Mouse (Mus musculus) skeletal muscle tissue, adult 2 months (tissue): ENCODE measurements around the gene Olfr31.

Source experiments
- DNase-seq: peaks from one replicate; pipeline ENCODE4 v3.0.0-alpha.2; 2012; ENCODE audit warnings: low read depth, low spot score

Gene Olfr31

DNA sequence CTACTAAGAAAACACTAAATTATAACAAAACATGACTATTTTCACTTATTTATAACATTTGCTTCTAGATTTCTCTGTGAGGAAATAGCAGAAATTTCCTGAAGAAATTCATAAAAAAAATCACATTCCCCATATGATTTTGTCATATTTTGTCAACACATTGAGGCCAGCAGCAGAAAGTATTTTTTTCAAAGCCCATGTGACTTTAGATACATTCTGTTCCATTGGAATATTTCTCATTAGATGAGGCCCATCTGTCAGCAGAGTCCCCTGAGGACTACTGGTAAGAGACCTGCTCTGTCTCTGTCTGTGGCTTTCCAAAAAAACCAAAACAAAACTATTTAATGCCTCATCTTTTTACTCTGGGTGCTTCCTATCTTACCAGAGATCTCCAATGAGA is at the start of gene Olfr31:
TSS of gene Olfr31 (plus strand) at position 301 of the 400 bp plus-strand sequence.
- no peak for DNase-seq

DNA sequence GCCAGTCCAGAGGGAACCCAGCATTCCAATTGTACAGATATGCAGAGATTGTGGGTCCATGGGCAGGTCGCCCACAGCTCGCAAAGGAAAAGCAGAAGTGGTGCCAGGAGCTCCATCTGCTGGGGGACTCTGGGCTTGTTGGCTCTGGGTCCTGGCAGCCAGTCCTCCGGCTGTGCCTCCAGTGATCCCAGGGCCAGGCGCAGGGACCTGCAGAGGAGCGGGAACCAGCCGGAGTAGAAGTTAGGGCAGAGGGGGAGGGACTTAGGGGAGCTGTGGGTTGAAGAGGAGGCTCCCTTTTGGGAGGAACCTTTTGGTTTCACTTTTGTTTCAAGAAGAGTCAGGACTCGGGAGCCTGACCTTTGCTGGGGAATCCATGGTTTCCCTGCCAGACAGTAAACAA is 28.2 kb upstream of the Olfr31 start:
- DNase-seq: peak; percentile 49

DNA sequence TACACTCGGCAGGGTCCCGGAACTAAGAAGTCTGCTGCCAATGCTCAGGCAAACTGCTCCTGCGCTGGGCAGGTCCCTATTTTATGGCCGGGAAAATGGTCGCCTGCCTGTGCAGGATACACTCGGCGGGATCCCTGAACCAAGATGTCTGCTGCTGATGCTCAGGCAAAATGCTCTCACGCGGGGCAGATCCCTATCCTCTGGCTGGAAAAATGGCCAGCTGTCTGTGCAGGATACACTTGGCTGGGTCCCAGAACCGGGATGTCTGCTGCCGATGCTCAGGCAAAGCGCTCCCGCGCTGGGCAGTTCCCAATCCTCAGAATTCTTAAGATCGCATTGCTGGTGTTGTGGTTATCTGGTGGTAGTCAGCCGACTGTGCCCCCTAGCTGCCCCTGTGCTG is 13.7 kb upstream of the Olfr31 start:
- DNase-seq: no peak

DNA sequence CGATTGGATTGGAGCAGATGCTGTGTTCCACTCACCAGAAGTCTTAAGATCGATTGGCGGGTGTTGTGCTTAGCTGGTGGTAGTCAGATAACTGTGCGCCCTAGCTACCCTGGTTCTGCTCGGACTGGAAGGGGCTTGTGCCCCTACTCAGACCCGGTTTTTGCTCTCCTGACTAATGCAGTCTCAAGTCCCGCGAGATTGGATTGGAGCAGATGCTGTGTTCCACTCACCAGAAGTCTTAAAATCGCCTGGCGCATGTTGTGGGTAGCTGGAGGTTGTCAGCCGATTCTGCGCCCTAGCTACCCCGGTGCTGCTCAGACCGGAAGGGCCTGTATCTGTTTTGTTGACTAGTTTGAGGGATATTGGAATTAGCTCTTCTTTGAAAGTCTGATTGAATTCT is 13.2 kb upstream of the Olfr31 start:
- no peak for DNase-seq

DNA sequence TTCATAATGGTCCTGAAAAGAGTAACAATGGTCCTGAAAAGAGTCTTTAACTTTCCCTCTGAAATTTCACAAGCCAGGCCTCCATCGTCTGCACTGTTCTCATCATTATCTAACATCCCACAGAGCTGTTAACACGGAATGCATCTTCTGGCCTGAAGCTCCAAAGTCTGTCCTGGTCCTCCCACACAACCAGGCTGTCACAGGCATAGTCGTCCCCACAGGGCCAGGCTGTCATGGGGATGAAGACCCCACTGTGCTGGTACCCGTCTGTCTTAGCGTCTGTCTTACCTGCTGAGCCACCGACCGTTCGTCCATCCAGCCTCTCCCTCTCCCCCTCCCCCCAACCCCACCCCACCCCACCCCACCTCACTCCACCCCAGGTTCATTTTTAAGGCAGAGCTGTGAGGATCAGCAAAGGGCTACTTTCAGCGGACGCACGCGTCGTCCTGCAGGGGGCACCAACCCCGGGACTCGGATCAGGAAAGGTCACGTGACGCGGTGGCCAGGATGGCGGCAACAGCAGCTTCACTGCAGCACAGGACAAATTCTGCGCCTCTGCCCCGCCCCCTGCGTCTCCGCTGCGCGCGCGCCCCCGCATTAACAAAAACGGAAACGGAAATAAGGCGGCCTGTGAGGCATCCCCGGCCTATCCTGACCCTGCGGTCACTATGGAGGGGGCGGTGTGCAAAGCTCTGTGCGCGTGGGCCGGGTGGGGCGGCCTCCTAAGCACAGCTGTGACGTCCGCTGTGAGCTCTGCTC is 22.7 kb downstream of the Olfr31 start:
- DNase-seq: peak; percentile 82

DNA sequence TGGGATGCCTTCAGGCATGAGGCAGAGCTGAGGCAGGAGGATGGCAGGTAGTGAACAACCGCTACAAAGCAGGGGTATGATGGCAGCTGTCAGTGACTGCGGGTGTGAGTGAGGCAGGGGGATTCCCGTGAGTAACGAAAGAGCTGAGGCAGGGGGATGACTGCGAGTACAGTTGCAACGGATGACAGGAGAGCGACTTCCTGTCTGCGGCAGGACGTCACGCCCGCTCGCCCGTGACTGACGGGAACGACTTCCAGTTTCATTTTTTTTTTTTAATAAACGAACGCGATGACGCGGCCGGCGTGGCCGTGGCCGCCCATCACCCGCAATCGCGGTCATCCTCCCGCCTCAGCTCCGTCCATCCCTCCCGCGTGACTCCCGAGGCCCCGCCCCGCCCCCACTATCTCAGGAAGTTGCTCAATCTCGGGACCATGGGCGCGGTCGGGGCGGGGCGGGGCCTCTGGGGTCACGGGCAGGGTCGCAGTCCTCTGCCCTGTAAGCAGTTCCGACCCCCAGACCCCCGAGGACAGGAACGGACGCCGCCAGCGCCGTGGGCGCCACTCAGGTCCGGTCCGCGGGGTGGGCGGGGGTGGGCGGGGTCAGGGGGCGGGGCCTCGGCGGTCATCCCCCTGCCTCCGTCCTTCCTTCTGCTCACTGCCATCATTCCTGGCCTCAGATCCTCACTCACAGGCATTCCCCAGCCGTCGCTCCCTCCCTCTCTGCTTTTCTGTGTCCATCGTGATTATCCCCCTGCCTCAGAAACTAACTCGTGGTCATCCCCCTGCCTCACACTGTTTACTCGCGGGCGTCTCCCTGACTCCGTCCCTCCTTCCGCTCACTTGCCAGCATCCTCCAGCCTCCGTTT is 23.6 kb downstream of the Olfr31 start, which contains the start of gene Il3ra:
TSS of gene Il3ra (plus strand) at position 328 of the 865 bp plus-strand sequence.
- peak; percentile 71 for DNase-seq

DNA sequence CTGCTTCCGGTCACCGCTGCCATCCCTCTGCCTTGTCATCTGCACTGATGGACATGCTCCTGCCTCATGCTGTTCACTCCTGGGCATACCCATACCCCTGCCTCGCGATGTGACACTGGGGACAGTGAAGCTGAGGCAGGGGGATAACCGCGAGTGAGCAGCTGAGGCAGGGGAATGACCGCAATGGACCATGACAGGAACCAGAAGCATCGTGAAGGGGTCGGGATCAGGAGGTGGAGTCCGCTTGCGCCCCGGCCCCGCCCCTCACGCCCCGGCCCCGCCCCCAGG is 24.1 kb downstream of the Olfr31 start:
- no peak for DNase-seq

DNA sequence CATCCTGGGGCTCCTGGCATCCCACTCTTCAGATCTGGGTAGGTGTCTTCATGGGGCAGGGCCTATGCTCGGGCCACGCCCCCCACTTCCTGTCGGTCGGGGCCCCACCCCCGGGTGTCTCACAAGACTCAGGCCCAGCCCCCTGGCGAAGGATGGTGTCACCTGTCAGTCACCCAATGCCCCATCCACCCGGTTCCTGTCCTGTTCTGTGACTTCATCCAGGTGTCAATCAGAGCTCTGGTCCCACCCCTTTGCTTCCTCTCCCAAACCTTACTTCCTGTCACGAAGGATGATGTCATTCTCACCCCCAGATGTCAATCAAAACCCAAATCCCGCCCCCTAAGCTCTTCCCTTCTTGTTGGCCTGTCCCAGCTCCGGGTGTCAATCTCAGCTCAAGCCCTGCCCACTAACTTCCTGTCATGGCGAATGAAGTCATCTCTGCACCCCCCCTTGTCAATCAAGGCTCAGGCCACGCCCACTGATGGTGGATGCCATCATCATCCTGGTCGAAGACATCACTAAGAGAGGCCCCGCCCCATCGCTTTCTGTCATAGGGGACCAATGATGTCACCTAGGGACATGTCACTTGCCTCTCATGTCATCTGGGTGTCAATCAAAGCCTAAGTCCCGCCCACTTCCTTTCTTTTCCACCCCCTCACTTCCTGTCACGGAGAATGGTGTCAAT is 24.7 kb downstream of the Olfr31 start:
- DNase-seq: no peak

DNA sequence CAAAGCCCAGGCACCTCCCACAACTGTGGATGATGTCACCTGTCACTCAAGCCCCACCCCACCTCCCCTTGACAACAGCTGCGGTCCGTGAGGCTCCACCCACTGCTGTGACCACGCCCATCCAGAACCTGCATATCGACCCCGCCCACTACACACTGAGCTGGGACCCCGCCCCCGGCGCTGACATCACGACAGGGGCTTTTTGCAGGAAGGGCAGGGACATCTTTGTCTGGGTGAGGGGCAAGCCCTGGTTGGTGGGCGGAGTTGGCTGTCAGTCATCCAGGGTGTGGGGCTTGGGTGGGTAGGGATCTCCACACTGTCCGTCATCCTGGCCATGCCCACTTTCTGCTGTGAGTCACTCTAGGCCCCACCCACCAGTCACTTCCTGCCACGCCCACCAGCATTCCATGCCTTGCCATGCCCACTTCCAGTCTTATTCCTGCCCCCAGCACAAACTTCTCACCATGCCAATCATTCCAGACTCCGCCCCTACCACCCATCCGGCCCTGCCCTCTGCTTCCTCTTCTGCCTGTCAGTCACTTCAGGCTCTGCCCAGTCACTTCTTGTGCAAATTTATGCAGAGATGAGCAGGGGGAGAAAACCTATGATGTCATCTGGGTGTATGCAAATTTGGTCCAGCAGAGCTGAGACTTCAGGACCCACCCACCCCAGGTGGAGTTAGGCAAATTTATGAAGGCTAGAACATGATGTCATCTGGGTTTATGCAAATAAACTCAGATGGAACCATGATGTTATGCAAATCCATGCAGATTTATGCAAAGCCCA is 25.4 kb downstream of the Olfr31 start:
- no peak for DNase-seq

DNA sequence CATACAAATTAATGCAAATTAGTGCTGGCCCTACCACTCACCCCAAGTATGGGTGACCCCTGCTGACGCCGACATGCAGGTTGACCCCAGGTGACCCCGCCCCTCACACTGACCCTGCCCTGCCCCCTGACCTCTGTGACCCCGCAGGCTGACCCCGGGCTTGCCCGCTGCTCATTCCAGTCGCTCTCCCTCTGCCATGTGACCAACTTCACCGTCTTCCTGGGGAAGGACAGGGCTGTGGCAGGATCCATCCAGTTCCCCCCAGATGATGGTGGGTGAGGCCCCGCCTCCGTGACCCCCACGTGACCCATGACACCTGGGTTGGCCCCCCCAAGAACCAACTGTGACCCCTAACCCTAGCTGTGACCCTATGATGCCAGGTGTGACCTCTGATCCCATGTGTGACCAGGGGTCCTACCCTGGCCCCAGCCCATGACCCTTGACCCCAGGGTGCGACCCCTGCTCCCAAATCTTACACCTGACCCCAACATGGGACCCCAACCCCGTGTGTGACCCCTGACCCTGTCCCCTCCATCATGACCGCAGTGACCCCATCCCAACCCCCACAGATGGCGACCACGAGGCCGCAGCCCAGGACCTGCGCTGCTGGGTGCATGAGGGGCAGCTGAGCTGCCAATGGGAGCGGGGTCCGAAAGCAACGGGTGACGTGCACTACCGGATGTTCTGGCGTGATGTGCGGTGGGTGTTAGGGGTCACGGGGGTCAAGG is 26.2 kb downstream of the Olfr31 start:
- DNase-seq: no peak

DNA sequence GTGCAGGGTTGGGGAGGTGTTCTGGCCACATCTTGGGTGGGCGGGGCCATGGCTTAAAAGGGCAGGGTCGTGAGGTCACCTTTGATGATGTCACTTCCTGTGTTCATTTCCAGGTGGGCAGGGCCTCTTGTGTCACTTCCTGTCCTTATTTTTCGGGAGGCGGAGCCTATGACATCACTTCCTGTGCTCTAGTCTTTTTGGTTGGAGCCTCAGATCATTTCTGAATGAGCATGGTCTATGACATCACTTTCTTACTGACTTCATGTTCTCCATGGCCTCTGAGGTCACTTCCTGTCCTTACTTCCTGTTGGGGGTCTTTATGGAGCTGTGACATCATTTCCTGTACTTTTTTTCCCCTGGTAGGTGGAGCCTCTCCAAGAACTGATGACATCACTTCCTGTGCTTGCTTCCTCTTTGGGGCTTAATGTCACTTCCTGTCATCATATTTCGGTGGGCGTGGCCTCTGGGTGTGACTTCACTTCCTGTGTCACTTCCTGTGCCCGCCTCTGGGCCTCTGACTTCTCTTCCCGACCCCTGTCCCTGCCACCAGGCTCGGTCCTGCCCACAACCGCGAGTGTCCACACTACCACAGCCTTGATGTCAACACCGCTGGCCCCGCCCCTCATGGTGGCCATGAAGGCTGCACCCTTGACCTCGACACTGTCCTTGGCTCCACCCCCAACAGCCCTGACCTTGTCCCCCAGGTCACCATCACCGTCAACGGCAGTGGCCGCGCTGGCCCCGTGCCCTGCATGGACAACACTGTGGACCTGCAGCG is 27.0 kb downstream of the Olfr31 start:
- DNase-seq: no peak

DNA sequence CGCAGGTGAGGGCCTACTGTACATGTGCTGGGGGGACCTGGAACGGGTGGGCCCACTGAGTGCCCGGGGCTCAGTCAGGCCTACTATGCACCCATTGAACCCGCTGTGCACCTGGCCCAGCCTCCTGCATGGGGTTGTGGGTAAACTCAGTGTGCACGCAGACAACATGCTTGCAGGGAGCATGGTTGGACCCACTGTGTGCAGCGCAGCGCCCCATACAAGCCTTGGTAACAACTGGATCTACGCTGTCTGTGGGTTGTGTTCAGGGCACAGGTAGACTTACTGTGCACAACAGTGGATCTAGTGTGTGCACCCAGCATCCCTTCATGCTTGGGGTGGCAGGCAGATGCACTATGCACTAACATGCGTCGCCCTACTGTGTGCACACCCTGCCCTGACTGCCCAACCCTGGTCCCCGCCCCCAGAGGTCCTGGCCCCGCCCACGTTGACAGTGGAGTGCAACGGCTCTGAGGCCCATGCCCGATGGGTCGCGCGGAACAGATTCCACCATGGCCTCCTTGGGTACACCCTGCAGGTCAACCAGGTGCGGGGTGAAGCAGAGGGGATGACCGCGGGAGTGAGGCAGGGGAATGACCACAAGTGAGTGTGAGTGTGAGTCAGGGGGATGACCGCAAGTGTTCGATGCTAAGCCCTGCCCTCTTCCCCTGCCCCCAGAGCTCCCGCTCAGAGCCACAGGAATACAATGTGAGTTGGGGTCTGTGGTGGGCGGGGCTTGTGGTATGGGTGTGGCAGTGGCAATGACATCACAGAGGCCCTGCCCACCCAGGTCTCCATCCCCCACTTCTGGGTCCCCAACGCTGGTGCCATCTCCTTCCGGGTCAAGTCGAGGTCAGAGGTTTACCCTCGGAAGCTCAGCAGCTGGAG is 27.9 kb downstream of the Olfr31 start:
- no peak for DNase-seq

DNA sequence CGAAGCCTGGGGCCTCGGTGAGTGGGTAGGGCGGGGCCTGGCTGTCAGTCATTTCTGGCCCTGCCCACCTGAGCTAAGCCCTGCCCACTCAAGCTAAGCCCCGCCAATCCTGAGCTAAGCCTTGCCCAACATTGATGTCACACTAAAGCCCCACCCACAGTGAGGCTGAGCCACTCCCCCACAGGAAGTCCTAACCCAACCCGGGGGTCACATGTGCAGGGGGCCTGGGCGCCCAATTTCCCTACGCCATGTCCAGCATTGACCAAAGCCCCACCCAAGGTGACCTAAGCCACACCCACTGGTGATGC is 28.5 kb downstream of the Olfr31 start:
- no peak for DNase-seq

DNA sequence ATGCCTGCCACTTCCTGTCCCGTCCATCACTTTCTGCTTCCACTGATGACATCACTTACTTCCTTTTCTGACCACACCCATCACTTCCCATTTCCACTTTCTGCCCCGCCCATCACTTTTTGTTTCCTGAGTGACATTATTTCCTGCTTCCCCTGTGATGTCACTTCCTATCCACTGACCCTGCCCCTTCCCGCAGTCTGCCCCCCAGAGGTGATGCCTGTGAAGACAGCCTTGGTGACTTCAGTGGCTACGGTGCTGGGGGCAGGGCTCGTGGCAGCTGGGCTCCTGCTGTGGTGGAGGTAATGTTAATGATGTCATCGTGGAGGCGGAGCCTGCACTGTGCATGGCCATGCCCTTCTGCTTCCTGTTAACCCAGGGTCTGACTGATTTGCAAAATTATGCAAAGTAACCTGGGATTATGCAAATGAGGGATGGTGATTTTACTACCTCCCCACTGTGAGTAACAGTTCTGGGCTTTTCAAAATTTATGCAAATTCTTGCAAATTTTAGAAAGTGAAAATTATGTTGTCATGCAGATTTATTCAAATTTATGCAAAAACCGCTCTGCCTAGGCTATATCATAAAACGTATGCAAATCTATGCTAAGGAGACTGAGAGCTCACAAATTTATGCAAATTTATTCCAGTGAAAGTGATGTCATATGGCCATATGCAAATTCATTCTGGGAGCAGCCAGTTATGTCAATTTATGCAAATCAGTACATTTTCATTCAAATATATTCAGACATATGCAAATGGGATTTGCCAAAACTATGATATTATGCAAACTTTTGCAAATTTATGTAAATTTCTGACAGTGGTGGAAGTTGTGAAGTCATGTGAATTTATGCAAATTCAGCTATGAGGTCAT is 29.3 kb downstream of the Olfr31 start:
- DNase-seq: no peak

DNA sequence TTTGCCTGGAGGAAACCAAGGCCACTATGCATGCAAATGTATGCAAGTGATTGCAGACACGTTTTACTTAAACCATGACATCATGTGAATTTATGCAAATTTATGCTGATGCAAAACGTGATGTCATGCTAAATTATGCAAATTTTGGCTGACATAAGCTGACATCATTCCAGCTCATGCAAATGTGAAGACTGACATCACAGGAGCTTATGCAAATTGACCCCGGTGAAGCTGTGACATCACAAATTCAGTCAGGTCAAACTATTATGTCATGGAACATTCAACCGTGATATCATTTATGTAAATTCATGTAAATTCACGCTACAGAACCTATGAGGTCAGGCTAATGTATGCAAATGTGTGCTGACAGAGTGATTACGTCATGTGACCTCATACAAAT is 30.0 kb downstream of the Olfr31 start:
- DNase-seq: no peak

DNA sequence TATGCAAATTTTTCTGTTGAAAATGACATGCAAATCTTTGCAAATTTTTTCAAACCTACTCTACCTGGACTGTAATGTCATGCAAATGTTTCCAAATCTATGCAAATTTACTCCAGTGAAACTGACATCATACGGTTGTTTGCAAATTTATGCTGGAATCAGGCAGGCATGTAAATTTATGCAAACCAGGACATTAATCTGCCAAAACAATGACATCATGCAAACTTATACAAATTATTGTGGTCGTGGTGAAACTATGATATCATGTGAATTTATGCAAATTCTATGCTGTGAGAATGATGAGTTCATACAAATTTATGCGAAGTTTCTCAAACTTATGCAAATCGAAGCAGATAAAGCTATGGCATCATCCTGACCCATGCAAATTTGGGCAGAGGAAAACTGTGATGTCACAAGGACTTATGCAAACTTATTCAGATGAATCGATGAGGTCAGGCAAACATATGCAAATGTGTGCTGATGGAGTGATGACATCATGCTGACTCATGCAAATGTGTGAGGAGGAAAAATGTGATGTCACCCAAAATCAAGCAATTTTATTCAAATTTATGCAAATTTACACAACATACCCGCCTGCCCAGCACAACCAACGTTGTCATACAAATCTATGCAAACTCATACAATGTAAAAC is 30.6 kb downstream of the Olfr31 start:
- no peak for DNase-seq

DNA sequence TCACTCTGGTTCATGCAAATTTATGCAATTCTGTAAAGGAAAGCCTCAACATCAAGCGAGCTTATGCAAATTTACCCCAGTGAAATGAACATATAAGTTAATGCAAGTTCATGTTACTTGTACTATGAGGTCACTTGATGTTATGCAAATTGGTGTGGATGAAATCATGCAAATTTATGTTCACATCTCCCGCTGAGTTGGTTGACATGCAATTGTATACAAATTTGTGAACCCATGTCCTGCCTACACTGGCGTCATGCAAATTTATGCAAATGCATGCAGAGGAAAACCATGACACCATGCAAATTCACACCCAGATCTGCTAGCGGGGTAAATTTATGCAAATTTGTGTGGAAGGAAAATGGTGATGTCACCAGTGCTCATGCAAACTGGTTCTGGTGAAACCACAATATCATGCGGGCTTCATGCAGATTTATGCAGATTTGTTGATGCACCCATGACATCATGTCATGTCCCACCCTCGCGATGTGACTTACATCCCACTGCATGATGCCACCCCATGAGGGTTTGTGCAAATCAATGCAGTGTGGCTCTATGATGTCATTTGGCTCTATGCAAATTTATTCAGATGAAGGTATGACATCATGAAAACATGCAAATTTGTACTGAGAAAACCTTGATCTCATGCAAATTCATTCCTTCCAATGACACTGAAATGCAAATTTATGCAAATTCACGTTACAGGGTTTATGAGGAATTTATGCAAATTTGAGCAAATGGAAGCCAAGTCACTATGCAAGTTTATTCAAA is 31.3 kb downstream of the Olfr31 start:
- no peak for DNase-seq
